Mouse (Mus musculus): Measurements from ENCODE around the gene Ly6g6d.

GRCm38 (mm10) chr17:35115046-35116019 is 37.5 kb upstream of the Ly6g6d start, which contains the start of gene Ly6g5b:
- no peak for TF ChIP-seq POLR2A (IDR thresholded peaks at IDR 0.05; ENCODE audit: low read depth, low read length)
- peak; percentile 43; the same call in 1 of the 2 replicates for TF ChIP-seq CTCF (IDR thresholded peaks at IDR 0.05; ENCODE audit: extremely low read depth, insufficient read depth, insufficient read length, insufficient replicate concordance)

All from spleen, adult 2 months (tissue).